Mouse (Mus musculus) CH12.LX (cell line): ENCODE results near the gene Rep15.

Source experiments
- CTCF ChIP-seq, 2 experiments: IDR thresholded peaks in 1 of 2; conservative IDR thresholded peaks in 1 of 2; 2 replicates each; pipeline ENCODE4 v1.5.1; 2011 to 2012; ENCODE audit warnings: low read depth in 2 of 2, low read length in 2 of 2, improper control_type of control experiment in 1 of 2, inconsistent platforms in 1 of 2, mild to moderate bottlenecking in 1 of 2, moderate library complexity in 1 of 2
- HCFC1 ChIP-seq: IDR thresholded peaks from 2 replicates; pipeline ENCODE4 v1.6.1; 2012; ENCODE audit warnings: low read depth, mild to moderate bottlenecking, inconsistent platforms, low read length, improper control_type of control experiment
- MEF2A ChIP-seq: IDR thresholded peaks from 2 replicates; pipeline ENCODE4 v1.6.1; 2014; ENCODE audit warnings: low read depth, mild to moderate bottlenecking, inconsistent platforms, low read length, improper control_type of control experiment, borderline replicate concordance
- NELFE ChIP-seq: IDR thresholded peaks from 2 replicates; pipeline ENCODE4 v1.6.1; 2011; ENCODE audit warnings: low read depth, low read length, improper control_type of control experiment
- POLR2A ChIP-seq: IDR thresholded peaks from 2 replicates; pipeline ENCODE4 v1.6.1; 2011; ENCODE audit warnings: low read depth, mild to moderate bottlenecking, improper control_type of control experiment, low read length
- USF1 ChIP-seq: IDR thresholded peaks from 2 replicates; pipeline ENCODE4 v1.6.1; 2014; ENCODE audit warnings: low read depth, mild to moderate bottlenecking, inconsistent platforms, low read length, improper control_type of control experiment

DNA sequence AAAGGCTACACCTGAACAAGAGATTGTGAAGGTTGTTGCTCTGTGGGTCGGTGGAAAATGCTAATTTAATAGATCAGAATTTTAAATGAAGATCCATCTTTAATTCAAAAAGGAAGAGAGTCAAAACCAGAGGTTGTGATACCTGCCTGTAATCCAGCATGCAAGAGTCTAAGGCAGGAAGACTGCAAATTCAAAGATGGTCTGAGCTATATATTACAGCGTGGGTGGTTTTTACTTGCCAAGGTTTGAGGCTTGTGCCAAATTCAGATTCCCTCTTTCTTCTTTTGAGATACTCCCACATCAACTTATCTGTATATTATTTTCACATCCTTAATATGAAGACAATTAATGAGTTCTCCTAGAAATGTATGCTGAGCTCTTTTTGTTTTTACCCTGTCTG is 4.0 kb upstream of the Rep15 start:
- TF ChIP-seq MEF2A (no peak), NELFE (no peak), CTCF (conservative IDR thresholded peaks at IDR 0.05 in 1 of 2, IDR thresholded peaks at IDR 0.05 in 1 of 2; ENCODE audit: low read depth in 2 of 2, low read length in 2 of 2) (no peak), HCFC1 (no peak), POLR2A (no peak), USF1 (no peak)
